Mouse (Mus musculus) stomach, embryonic 14.5 days (tissue): ENCODE results near the gene Gstt2. TPM values are rescaled to one million over a fixed set of nuclear protein-coding genes. Genes with fewer than 3 reads are reported as not detected.

ENCODE experiments used
- ATAC-seq: fragments of 200-750 bp; cut with Nextera tagmentation; 2 replicates; pipeline ENCODE4 v1.8.0; 2017; ENCODE audit warnings: low read depth, moderate TSS enrichment; ENCODE audit not compliant: insufficient number of reproducible peaks, insufficient read depth, low FRiP score
- H3K27ac ChIP-seq: fragments of 300-500 bp; sonication (generic); 2 replicates; pipeline ENCODE4 v1.5.1; 2014; ENCODE audit warnings: mild to moderate bottlenecking, low read length, moderate library complexity, mixed read lengths
- H3K27me3 ChIP-seq: fragments of 300-500 bp; sonication (generic); 2 replicates; pipeline ENCODE4 v1.6.1; 2014; ENCODE audit warnings: low read length, control low read depth, mixed read lengths; ENCODE audit not compliant: control insufficient read depth, insufficient read depth
- H3K36me3 ChIP-seq: fragments of 300-500 bp; sonication (generic); 2 replicates; pipeline ENCODE4 v1.6.1; 2014; ENCODE audit warnings: mild to moderate bottlenecking, control low read depth, low read length, moderate library complexity, mixed read lengths; ENCODE audit not compliant: control insufficient read depth, insufficient read depth
- H3K4me1 ChIP-seq: fragments of 300-500 bp; sonication (generic); 2 replicates; pipeline ENCODE4 v1.6.1; 2014; ENCODE audit warnings: low read length, control low read depth, mixed read lengths; ENCODE audit not compliant: control insufficient read depth, insufficient read depth
- H3K4me2 ChIP-seq: fragments of 300-500 bp; sonication (generic); replicated peaks from 2 replicates; pipeline ENCODE4 v1.6.1; 2014; ENCODE audit warnings: low read depth, low read length, control low read depth
- H3K4me3 ChIP-seq: fragments of 300-500 bp; sonication (generic); 2 replicates; pipeline ENCODE4 v1.5.1; 2014; ENCODE audit warnings: low read depth, low read length, control low read depth
- H3K9ac ChIP-seq: fragments of 300-500 bp; sonication (generic); replicated peaks from 2 replicates; pipeline ENCODE4 v1.6.1; 2014; ENCODE audit warnings: low read depth, mild to moderate bottlenecking, control low read depth, low read length, moderate library complexity, mixed read lengths
- H3K9me3 ChIP-seq: fragments of 300-500 bp; sonication (generic); 2 replicates; pipeline ENCODE4 v1.6.1; 2016; ENCODE audit warnings: low read depth, low read length, control low read depth; ENCODE audit not compliant: control insufficient read depth
- WGBS: fragments of 180-500 bp; shearing (Covaris S2); extraction: QIAGEN DNeasy Blood & Tissue Kit; methylation state at CpG from one replicate; pipeline ENCODE4 v1.1.7; 2014; 5-methylcytosine and 5-hydroxymethylcytosine counted together
- polyA plus RNA-seq: library from polyadenylated mRNA; unstranded; fragments of >200 nt; fragmentation: Nextera tagmentation; extraction: Ambion mirVana; gene quantifications from 2 replicates; pipeline ENCODE4 v1.2.1, GENCODE M21; 2014

The Gstt2 gene
- polyA plus RNA-seq, 1 experiment from 2014 or later: 43.5 TPM

DNA sequence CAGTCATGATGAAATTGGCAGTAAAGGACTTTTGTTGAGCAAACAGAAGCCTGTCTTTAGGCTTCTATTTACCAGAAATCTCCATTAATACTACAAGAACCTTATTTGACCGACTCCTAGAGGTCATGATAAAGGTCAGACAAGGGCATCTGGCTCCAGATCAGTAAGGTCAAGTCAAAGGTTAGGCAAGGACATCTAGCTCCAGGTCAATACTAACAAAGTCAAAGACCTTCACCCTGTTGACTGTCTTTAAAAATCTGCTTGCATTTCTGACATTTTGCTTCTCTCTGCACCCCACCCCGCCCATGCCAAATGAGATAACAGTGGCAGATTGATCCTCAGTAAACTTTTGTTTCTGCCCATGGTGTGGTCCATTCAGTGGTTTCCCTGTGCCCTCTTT, 33.0 kb downstream of the Gstt2 start:
- no peak for ATAC-seq
- H3K9me3 ChIP-seq: no peaks in the 10 kb centered on the region
- H3K4me3 ChIP-seq: no peak overlapping the region
- no peak overlapping the region for H3K4me2 ChIP-seq
- 48% methylated on average over 2 of the region's 2 CpGs for WGBS
- no peaks in the 10 kb centered on the region for H3K36me3 ChIP-seq
- no peak overlapping the region for H3K27ac ChIP-seq
- H3K27me3 ChIP-seq: no peaks in the 10 kb centered on the region
- H3K9ac ChIP-seq: no peak overlapping the region
- H3K4me1 ChIP-seq: no peaks in the 10 kb centered on the region

DNA sequence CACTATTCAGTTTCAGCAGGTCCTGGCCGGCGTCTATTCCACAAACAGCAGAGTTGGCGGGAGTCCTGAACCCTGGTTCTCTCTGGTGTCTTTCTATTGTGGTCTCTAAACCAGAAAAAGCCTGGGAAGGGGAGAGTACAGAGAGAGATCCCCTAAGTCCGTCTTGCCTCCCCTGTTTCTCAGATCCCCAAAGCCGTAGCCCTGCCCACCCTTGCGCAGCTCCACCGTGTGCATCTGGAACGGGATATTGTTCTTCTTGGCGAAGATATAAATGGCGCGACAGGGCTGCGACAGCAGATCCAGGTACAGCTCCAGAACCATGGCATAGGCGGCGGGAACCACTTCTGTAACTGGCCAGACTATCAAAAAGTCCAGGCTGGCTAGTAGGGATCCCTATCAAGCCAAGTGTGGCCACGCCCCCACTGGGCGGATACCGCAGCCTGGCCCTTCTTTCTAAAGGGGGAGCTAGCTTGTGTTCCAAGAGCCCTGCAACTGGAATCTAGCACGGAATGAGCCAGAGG, 39.0 kb downstream of the Gstt2 start, which contains the start of gene Gstt1:
Gene Gstt1 (minus strand): TSS at position 409 of the 521 bp plus-strand sequence.
- H3K4me1 ChIP-seq: peaks cover 3% of the 10 kb centered on the region; the same call in 1 of the 2 replicates
- peak within 1 kb of the TSS; percentile 80 for H3K4me2 ChIP-seq
- no peaks in the 10 kb centered on the region for H3K27me3 ChIP-seq
- 2% methylated on average over 18 of the region's 18 CpGs for WGBS
- H3K4me3 ChIP-seq: peak within 1 kb of the TSS; percentile 43
- no peaks in the 10 kb centered on the region for H3K9me3 ChIP-seq
- H3K36me3 ChIP-seq: no peaks in the 10 kb centered on the region
- peak within 1 kb of the TSS; percentile 11 for H3K9ac ChIP-seq
- peak; percentile 11; the same call in 1 of the 2 replicates for ATAC-seq
- no peak within 1 kb of the TSS for H3K27ac ChIP-seq

DNA sequence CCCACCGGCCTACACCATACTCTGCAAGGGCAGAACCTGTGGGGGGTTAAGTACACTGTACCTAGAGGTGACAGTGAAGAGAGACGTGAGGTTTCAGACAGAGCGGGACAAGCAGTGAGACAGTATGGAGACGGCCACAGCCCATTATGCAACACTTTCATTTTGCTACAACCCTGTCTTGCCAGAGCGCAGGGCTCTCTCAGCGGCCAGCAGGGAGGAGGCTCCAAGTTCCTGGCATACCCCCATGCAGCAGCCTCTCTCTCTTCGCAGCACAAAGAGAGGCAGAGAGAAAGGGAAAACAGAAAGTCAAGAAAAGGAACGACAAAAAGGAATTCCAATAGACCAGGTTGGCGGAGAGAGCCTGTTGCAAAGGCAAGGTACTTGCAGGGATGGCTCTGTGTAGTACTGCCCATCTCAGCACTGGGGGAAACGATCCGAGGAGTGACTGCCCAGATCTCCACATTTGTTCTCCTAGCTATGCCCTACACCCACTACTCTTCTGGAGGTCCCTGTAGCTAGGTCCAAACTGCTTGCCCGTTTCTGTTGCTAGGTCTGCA, 39.5 kb downstream of the Gstt2 start:
- peak; percentile 48 for ATAC-seq
- Histone ChIP-seq H3K27me3 (no peaks in the 10 kb centered on the region), H3K4me1 (peaks cover 3% of the 10 kb centered on the region; the same call in 1 of the 2 replicates), H3K4me3 (peak overlapping the region; percentile 43), H3K9ac (peak overlapping the region; percentile 11), H3K27ac (no peak overlapping the region), H3K36me3 (no peaks in the 10 kb centered on the region), H3K4me2 (peak overlapping the region; percentile 80), H3K9me3 (no peaks in the 10 kb centered on the region)
- 3% methylated on average over 12 of the region's 12 CpGs for WGBS

DNA sequence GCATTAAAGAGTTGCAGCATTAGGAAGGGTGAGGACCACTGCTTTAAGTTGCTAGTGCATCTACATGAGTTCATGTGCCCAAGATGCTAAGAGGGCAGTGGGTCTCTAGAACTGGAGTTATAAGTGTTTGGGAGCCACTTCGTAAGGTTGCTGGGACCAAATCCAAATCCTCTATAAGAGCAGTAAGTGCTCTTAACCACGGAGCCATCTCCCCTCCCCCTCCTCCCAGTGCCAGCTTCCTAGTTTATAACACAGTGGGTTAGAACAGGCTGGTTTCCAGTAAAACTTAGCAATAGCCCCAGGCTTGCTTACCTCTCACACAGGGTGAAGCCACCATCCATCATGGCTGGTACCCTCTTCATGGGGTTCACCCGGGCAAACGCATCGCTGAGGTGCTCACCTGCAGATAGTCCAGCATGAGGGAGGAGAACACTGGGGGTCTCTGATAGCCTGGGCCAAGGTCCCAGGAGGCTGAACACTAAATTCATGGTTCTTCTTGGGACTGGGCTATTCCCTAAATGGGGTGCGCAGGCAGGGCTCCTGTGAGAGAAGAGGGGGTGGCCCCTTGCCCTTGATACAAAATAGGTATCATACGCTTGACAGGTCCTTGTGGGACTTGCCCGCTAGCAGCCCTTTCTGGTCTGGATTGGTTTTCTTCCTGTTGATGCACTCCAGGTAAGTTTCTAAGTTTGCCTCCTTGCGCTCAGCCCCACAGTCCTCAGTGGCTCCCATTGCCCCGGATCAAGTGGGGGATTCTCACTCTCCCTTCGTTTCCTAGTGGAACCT, 40.3 kb downstream of the Gstt2 start:
- Histone ChIP-seq H3K9ac (no peak overlapping the region), H3K4me2 (peak overlapping the region; percentile 80), H3K27ac (no peak overlapping the region), H3K4me1 (peaks cover 3% of the 10 kb centered on the region; the same call in 1 of the 2 replicates), H3K4me3 (peak overlapping the region; percentile 43; the same call in 1 of the 2 replicates), H3K27me3 (no peaks in the 10 kb centered on the region), H3K36me3 (no peaks in the 10 kb centered on the region), H3K9me3 (no peaks in the 10 kb centered on the region)
- ATAC-seq: no peak
- WGBS: 48% methylated on average over 11 of the region's 11 CpGs

DNA sequence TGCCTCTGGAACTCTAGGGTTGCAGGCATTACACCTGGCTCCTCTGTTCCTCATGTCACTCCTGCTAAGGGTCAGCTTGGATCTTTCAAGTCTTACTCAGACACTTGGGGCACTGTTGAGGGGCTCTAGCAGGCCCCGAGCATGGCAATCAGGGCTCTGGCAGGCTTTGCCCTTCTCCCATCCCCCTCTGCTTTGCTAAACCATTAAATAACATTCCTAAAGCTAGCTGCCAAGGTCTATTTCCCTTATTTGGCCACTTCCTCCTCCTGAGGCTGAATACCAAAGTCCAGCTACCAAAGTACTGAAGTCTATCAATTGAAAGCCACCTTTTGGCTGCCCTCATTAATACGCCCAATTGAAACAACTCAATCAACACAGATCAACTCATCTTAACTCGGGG, 42.3 kb downstream of the Gstt2 start:
- Histone ChIP-seq H3K4me3 (no peak overlapping the region), H3K36me3 (no peaks in the 10 kb centered on the region), H3K27me3 (no peaks in the 10 kb centered on the region), H3K9ac (no peak overlapping the region), H3K27ac (no peak overlapping the region), H3K4me1 (peaks cover 7% of the 10 kb centered on the region; the same call in 1 of the 2 replicates), H3K9me3 (no peaks in the 10 kb centered on the region), H3K4me2 (no peak overlapping the region)
- 28% methylated on average over 3 of the region's 3 CpGs for WGBS
- no peak for ATAC-seq

DNA sequence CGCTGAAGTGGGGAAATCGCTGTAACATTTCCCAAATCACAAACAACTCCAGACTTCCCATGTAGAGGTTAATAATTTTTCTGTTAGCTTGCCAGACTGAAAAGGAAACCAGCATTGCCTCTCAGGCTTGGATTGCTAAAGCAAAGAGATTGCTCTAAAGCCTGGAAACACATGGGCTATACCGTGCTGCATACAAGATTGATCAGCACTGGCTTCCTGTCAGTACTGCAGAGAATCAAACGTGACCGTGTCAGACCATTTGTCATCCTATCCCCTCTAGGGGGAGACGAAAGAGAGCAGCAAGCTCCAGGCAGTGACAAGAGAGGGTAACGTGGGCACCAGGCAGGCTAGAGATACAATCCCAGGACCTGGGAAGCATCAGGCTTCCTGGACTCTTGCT, 46.5 kb downstream of the Gstt2 start:
- no peak overlapping the region for H3K27ac ChIP-seq
- no peaks in the 10 kb centered on the region for H3K9me3 ChIP-seq
- no peak for ATAC-seq
- 9% methylated on average over 7 of the region's 7 CpGs for whole genome bisulfite sequencing
- 0 out of 2 replicates have a peak, but pooled peaks cover 4% of the 10 kb centered on the region for H3K4me1 ChIP-seq
- H3K4me3 ChIP-seq: no peak overlapping the region
- H3K36me3 ChIP-seq: no peaks in the 10 kb centered on the region
- H3K27me3 ChIP-seq: no peaks in the 10 kb centered on the region
- H3K9ac ChIP-seq: no peak overlapping the region
- no peak overlapping the region for H3K4me2 ChIP-seq

DNA sequence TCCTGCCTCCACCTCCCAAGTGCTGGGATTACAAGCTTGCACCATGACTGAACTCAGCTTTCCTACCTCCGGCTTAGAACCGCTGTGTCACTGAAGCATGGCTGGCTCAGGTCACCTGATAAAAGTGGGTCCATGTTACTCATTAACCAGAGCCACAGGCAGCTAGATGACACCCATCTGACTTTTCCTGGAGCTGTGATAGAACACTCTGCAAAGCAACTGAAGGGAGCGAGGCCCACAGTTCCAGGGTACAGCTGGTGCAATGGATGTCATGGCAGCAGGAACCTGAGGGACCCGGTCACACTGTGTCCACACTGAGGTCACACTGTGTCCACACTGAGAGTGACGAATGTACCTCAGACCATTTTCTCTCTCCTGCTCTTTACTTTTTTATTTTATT, 47.4 kb downstream of the Gstt2 start:
- no peaks in the 10 kb centered on the region for H3K36me3 ChIP-seq
- 0 out of 2 replicates have a peak, but pooled peaks cover 4% of the 10 kb centered on the region for H3K4me1 ChIP-seq
- no peaks in the 10 kb centered on the region for H3K27me3 ChIP-seq
- H3K9me3 ChIP-seq: no peaks in the 10 kb centered on the region
- ATAC-seq: peak; percentile 76; the same call in 1 of the 2 replicates
- no peak overlapping the region for H3K4me3 ChIP-seq
- H3K27ac ChIP-seq: no peak overlapping the region
- H3K4me2 ChIP-seq: no peak overlapping the region
- 71% methylated on average over 5 of the region's 5 CpGs for WGBS
- H3K9ac ChIP-seq: no peak overlapping the region

DNA sequence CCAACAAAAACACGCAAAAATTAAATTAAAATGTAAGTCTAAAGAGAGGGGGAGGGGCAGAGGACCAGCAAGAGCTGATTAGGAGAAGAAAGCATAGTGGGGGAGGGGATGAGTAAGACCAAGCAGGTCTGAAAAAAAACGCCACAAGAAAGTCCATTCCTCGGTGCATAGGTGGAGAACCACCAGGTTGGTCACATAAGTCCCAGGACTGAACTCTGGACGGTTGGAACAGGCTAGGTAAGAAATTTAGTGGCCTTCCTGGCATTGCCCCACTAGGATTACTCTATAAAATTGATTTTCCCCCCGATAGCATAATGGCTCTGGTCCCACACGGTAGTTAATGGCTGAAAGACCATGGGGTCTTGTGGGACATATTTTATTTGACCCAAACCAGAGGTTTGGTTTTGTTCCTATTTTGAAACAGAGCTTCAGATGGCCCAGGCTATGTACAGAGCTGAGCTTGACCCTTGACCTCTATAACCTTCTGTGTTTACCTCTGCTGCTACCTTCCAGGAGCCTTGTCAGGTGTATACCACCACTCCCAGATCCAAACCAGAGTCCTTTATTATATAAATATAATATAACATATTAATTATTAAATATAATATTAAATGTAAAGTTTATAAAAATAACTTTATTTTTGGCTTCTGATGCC, 48.0 kb downstream of the Gstt2 start:
- no peaks in the 10 kb centered on the region for H3K36me3 ChIP-seq
- no peak overlapping the region for H3K27ac ChIP-seq
- no peak for ATAC-seq

More for the DNA sequence above, 48.0 kb downstream of the Gstt2 start:
- H3K4me3 ChIP-seq: no peak overlapping the region
- no peaks in the 10 kb centered on the region for H3K9me3 ChIP-seq
- H3K9ac ChIP-seq: no peak overlapping the region
- 75% methylated on average over 6 of the region's 6 CpGs for WGBS
- H3K27me3 ChIP-seq: no peaks in the 10 kb centered on the region
- 0 out of 2 replicates have a peak, but pooled peaks cover 4% of the 10 kb centered on the region for H3K4me1 ChIP-seq
- no peak overlapping the region for H3K4me2 ChIP-seq
